Mouse (Mus musculus): ENCODE data around the gene Radil.

Gene Radil

GRCm38 (mm10) chr5:142550706-142551652 is at the start of gene Radil:
Gene Radil, minus strand, starts transcription at chr5:142551098.
- in situ Hi-C loops (cut with MboI, MseI), result loop anchor here (5.0 kb wide), 1 partner anchor 79 kb away; no protein-coding TSS in a partner anchor

GRCm38 (mm10) chr5:142597648-142598390 is 46.9 kb upstream of the Radil start:
- in situ Hi-C loops (cut with MboI, MseI), result no loop called here

- in situ Hi-C loops (cut with MboI, MseI), result no loop called here
These were observed 45.8 kb upstream of the Radil start for GRCm38 (mm10) chr5:142596723-142597122.

- in situ Hi-C loops (cut with MboI, MseI), result no loop called here
These were observed 44.8 kb upstream of the Radil start for GRCm38 (mm10) chr5:142595698-142596097.

- in situ Hi-C loops (cut with MboI, MseI), result no loop called here
These were observed 40.2 kb upstream of the Radil start for GRCm38 (mm10) chr5:142590953-142591616.

GRCm38 (mm10) chr5:142583616-142584126 is 32.8 kb upstream of the Radil start:
- in situ Hi-C loops (cut with MboI, MseI), result no loop called here

GRCm38 (mm10) chr5:142581517-142581916 is 30.6 kb upstream of the Radil start:
- in situ Hi-C loops (cut with MboI, MseI), result no loop called here

- in situ Hi-C loops (cut with MboI, MseI), result no loop called here
These were observed 27.3 kb upstream of the Radil start for GRCm38 (mm10) chr5:142578192-142578591.

- in situ Hi-C loops (cut with MboI, MseI), result no loop called here
These were observed 25.9 kb upstream of the Radil start for GRCm38 (mm10) chr5:142576832-142577231.

- in situ Hi-C loops (cut with MboI, MseI), result no loop called here
These were observed 23.6 kb upstream of the Radil start for GRCm38 (mm10) chr5:142574323-142575057.

- in situ Hi-C loops (cut with MboI, MseI), result no loop called here
These were observed 13.7 kb upstream of the Radil start for GRCm38 (mm10) chr5:142564606-142565005.

- in situ Hi-C loops (cut with MboI, MseI), result no loop called here
These were observed 9.4 kb upstream of the Radil start for GRCm38 (mm10) chr5:142560261-142560660.

GRCm38 (mm10) chr5:142557397-142558067 is 6.6 kb upstream of the Radil start:
- in situ Hi-C loops (cut with MboI, MseI), result no loop called here

- in situ Hi-C loops (cut with MboI, MseI), result no loop called here
These were observed 5.8 kb upstream of the Radil start for GRCm38 (mm10) chr5:142556721-142557120.

- in situ Hi-C loops (cut with MboI, MseI), result no loop called here
These were observed 5.0 kb upstream of the Radil start for GRCm38 (mm10) chr5:142555866-142556265.

- in situ Hi-C loops (cut with MboI, MseI), result loop anchor here (5.0 kb wide), 1 partner anchor 78 kb away; no protein-coding TSS in a partner anchor
These were observed 765 bp downstream of the Radil start for GRCm38 (mm10) chr5:142549961-142550705.

- in situ Hi-C loops (cut with MboI, MseI), result no loop called here
These were observed 1.5 kb downstream of the Radil start for GRCm38 (mm10) chr5:142549441-142549840.

- in situ Hi-C loops (cut with MboI, MseI), result no loop called here
These were observed 3.8 kb downstream of the Radil start for GRCm38 (mm10) chr5:142547066-142547465.

GRCm38 (mm10) chr5:142546344-142546743 is 4.6 kb downstream of the Radil start:
- in situ Hi-C loops (cut with MboI, MseI), result no loop called here

Data from T-helper 1 cell (primary cell).